Mouse (Mus musculus): ENCODE data around the gene H2-M1. TPM values are rescaled to one million over a fixed set of nuclear protein-coding genes. Genes with fewer than 3 reads are reported as not detected.

The H2-M1 gene
- polyA plus RNA-seq (2014; fragmentation: Nextera tagmentation; extraction: Ambion mirVana) = not detected in 2 replicates

- ATAC-seq (ENCODE audit: low FRiP score) (no peak), DNase-seq (ENCODE audit: low spot score) (no peak)
- 76% methylated on average over 3 of the region's 3 CpGs for WGBS
Measured at GRCm38 (mm10) chr17:36672119-36672518, at the start of gene H2-M1. Gene H2-M1, minus strand, starts transcription at chr17:36672219.

DNA sequence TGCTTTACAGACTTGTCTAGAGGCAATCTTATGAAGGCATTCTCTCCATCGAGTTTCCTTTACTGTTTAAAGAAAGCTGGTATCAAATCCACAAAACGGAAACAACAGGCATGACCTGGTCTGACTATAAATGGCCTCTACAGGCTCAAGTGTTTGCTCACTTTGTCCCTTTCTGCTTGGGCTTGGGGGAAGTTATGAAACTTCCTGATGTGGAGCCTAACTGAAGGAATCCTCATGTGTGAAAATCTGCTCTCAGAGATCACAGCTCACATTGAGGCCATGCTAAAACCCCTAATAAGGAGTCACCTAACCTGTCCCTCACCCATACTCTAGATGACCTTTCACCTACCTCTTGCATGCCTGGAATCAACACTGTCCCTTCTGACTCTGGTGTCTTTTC lies 25.7 kb upstream of the H2-M1 start:
- H3K9ac ChIP-seq = no peak overlapping the region
- no peaks in the 10 kb centered on the region for H3K9me3 ChIP-seq (ENCODE audit: control insufficient read depth, low read length)
- no peak for DNase-seq (ENCODE audit: low spot score)
- no peak overlapping the region for H3K4me3 ChIP-seq (replicated peaks; ENCODE audit: low read length)
- H3K36me3 ChIP-seq (replicated peaks; ENCODE audit: control insufficient read depth, insufficient read depth) = no peaks in the 10 kb centered on the region
- WGBS = 75% methylated on average over 2 of the region's 2 CpGs
- no peak for ATAC-seq (ENCODE audit: low FRiP score)
- no peaks in the 10 kb centered on the region for H3K27me3 ChIP-seq (ENCODE audit: control insufficient read depth, insufficient read depth, low read length)
- H3K4me1 ChIP-seq (replicated peaks; ENCODE audit: control insufficient read depth, insufficient read depth, low read length) = no peaks in the 10 kb centered on the region
- H3K27ac ChIP-seq = no peak overlapping the region
- H3K4me2 ChIP-seq (replicated peaks) = no peak overlapping the region

More at GRCm38 (mm10) chr17:36672119-36672518, at the start of gene H2-M1:
- no peaks in the 10 kb centered on the region for H3K27me3 ChIP-seq (ENCODE audit: control insufficient read depth, insufficient read depth, low read length)
- H3K9ac ChIP-seq = no peak within 1 kb of the TSS
- no peaks in the 10 kb centered on the region for H3K9me3 ChIP-seq (ENCODE audit: control insufficient read depth, low read length)
- H3K4me2 ChIP-seq (replicated peaks) = no peak within 1 kb of the TSS
- no peak within 1 kb of the TSS for H3K4me3 ChIP-seq (replicated peaks; ENCODE audit: low read length)
- H3K4me1 ChIP-seq (replicated peaks; ENCODE audit: control insufficient read depth, insufficient read depth, low read length) = no peaks in the 10 kb centered on the region
- H3K36me3 ChIP-seq (replicated peaks; ENCODE audit: control insufficient read depth, insufficient read depth) = no peaks in the 10 kb centered on the region
- H3K27ac ChIP-seq = no peak within 1 kb of the TSS

GRCm38 (mm10) chr17:36642566-36642965 lies 29.5 kb downstream of the H2-M1 start, which contains the start of gene H2-M9:
Gene H2-M9, minus strand, starts transcription at chr17:36642666.
- Histone ChIP-seq H3K4me2 (replicated peaks) (no peak within 1 kb of the TSS), H3K9me3 (ENCODE audit: control insufficient read depth, low read length) (no peaks in the 10 kb centered on the region), H3K27me3 (ENCODE audit: control insufficient read depth, insufficient read depth, low read length) (no peaks in the 10 kb centered on the region), H3K36me3 (replicated peaks; ENCODE audit: control insufficient read depth, insufficient read depth) (no peaks in the 10 kb centered on the region), H3K4me3 (replicated peaks; ENCODE audit: low read length) (no peak within 1 kb of the TSS), H3K4me1 (replicated peaks; ENCODE audit: control insufficient read depth, insufficient read depth, low read length) (no peaks in the 10 kb centered on the region), H3K27ac (no peak within 1 kb of the TSS), H3K9ac (no peak within 1 kb of the TSS)
- DNase-seq (ENCODE audit: low spot score) (no peak), ATAC-seq (ENCODE audit: low FRiP score) (no peak)
- WGBS = 93% methylated on average over 3 of the region's 3 CpGs

Other genes with a start within 250 kb of the H2-M1 start
- not detected in 2 replicates for gene H2-M10.4, start 209.9 kb downstream of the H2-M1 start, polyA plus RNA-seq (2014; fragmentation: Nextera tagmentation; extraction: Ambion mirVana)
- gene H2-M11, start 125.1 kb downstream of the H2-M1 start, polyA plus RNA-seq (2014; fragmentation: Nextera tagmentation; extraction: Ambion mirVana) = not detected in 2 replicates
- gene H2-M9, start 29.6 kb downstream of the H2-M1 start, polyA plus RNA-seq (2014; fragmentation: Nextera tagmentation; extraction: Ambion mirVana) = not detected in 2 replicates
- not detected in 2 replicates for gene H2-M10.5, start 100.7 kb upstream of the H2-M1 start, polyA plus RNA-seq (2014; fragmentation: Nextera tagmentation; extraction: Ambion mirVana)
- gene H2-M10.6, start 140.0 kb upstream of the H2-M1 start, polyA plus RNA-seq (2014; fragmentation: Nextera tagmentation; extraction: Ambion mirVana) = not detected in 2 replicates
- gene Trim26, start 164.9 kb upstream of the H2-M1 start, polyA plus RNA-seq (2014; fragmentation: Nextera tagmentation; extraction: Ambion mirVana) = 35.0 and 39.8 TPM in 2 replicates
- gene Trim15, start 195.0 kb upstream of the H2-M1 start, polyA plus RNA-seq (2014; fragmentation: Nextera tagmentation; extraction: Ambion mirVana) = 0.61 and 0.78 TPM in 2 replicates
- 0.88 and 2.1 TPM in 2 replicates for gene Trim10, start 197.4 kb upstream of the H2-M1 start, polyA plus RNA-seq (2014; fragmentation: Nextera tagmentation; extraction: Ambion mirVana)
- gene Trim40, start 217.9 kb upstream of the H2-M1 start, polyA plus RNA-seq (2014; fragmentation: Nextera tagmentation; extraction: Ambion mirVana) = not detected in 2 replicates
- gene Trim31, start 225.9 kb upstream of the H2-M1 start, polyA plus RNA-seq (2014; fragmentation: Nextera tagmentation; extraction: Ambion mirVana) = not detected in 2 replicates

Data from hindbrain, embryonic 14.5 days (tissue).